Mouse (Mus musculus) neural tube, embryonic 11.5 days (tissue): ENCODE measurements around the gene Sec14l4. TPM values are rescaled to one million over a fixed set of nuclear protein-coding genes. Genes with fewer than 3 reads are reported as not detected.

Experiments used
- ATAC-seq: fragments of 200-750 bp; cut with Nextera tagmentation; 2 replicates; pipeline ENCODE4 v1.8.0; 2017; ENCODE audit warnings: moderate number of reproducible peaks, mild to moderate bottlenecking, moderate TSS enrichment, moderate library complexity; ENCODE audit not compliant: insufficient read depth, low FRiP score, low TSS enrichment
- DNase-seq: peaks from one replicate; pipeline ENCODE4 v3.0.0-alpha.2; 2015; ENCODE audit warnings: low spot score
- H3K27ac ChIP-seq: fragments of 300-500 bp; sonication (generic); 2 replicates; pipeline ENCODE4 v1.5.1; 2014; ENCODE audit warnings: low read depth, mild to moderate bottlenecking, low read length
- H3K27me3 ChIP-seq: fragments of 300-500 bp; sonication (generic); 2 replicates; pipeline ENCODE4 v1.6.1; 2014; ENCODE audit warnings: mild to moderate bottlenecking, low read length, mixed read lengths; ENCODE audit not compliant: control insufficient read depth, insufficient read depth
- H3K36me3 ChIP-seq: fragments of 300-500 bp; sonication (generic); 2 replicates; pipeline ENCODE4 v1.6.1; 2014; ENCODE audit warnings: mild to moderate bottlenecking, low read length, moderate library complexity, mixed read lengths; ENCODE audit not compliant: control insufficient read depth, insufficient read depth
- H3K4me1 ChIP-seq: fragments of 300-500 bp; sonication (generic); 2 replicates; pipeline ENCODE4 v1.6.1; 2014; ENCODE audit warnings: low read length, mixed read lengths; ENCODE audit not compliant: control insufficient read depth, insufficient read depth
- H3K4me2 ChIP-seq: fragments of 300-500 bp; sonication (generic); 2 replicates; pipeline ENCODE4 v1.6.1; 2014; ENCODE audit warnings: low read depth, mild to moderate bottlenecking, moderate library complexity
- H3K4me3 ChIP-seq: fragments of 300-500 bp; sonication (generic); 2 replicates; pipeline ENCODE4 v1.5.1; 2014; ENCODE audit warnings: low read depth, low read length
- H3K9ac ChIP-seq: fragments of 300-500 bp; sonication (generic); 2 replicates; pipeline ENCODE4 v1.6.1; 2014; ENCODE audit warnings: mild to moderate bottlenecking, low read length
- H3K9me3 ChIP-seq: fragments of 300-500 bp; sonication (generic); 2 replicates; pipeline ENCODE4 v1.6.1; 2016; ENCODE audit warnings: low read length; ENCODE audit not compliant: control insufficient read depth
- WGBS: fragments of 180-500 bp; shearing (Covaris S2); extraction: QIAGEN DNeasy Blood & Tissue Kit; methylation state at CpG from one replicate; pipeline ENCODE4 v1.1.7; 2014; 5-methylcytosine and 5-hydroxymethylcytosine counted together
- polyA plus RNA-seq: library from polyadenylated mRNA; unstranded; fragments of >200 nt; fragmentation: Nextera tagmentation; extraction: Ambion mirVana; gene quantifications from 2 replicates; pipeline ENCODE4 v1.2.1, GENCODE M21; 2014

The Sec14l4 gene
- polyA plus RNA-seq, 1 experiment from 2014 or later: not detected

- ATAC-seq: no peak
- Histone ChIP-seq H3K4me1 (no peaks in the 10 kb centered on the region), H3K4me3 (no peak overlapping the region), H3K27me3 (no peaks in the 10 kb centered on the region), H3K36me3 (no peaks in the 10 kb centered on the region), H3K27ac (no peak overlapping the region), H3K4me2 (no peak overlapping the region), H3K9ac (no peak overlapping the region), H3K9me3 (no peaks in the 10 kb centered on the region)
- WGBS: 21% methylated on average over 5 of the region's 5 CpGs
- peak; percentile 74 for DNase-seq
These were observed 22.3 kb downstream of the Sec14l4 start for GRCm38 (mm10) chr11:4053586-4053985.

GRCm38 (mm10) chr11:4060866-4061575 lies 29.8 kb downstream of the Sec14l4 start:
- Histone ChIP-seq H3K9me3 (no peaks in the 10 kb centered on the region), H3K27ac (no peak overlapping the region), H3K9ac (no peak overlapping the region), H3K27me3 (no peaks in the 10 kb centered on the region), H3K4me1 (no peaks in the 10 kb centered on the region), H3K36me3 (no peaks in the 10 kb centered on the region), H3K4me2 (no peak overlapping the region), H3K4me3 (no peak overlapping the region)
- ATAC-seq (no peak), DNase-seq (no peak)
- 83% methylated on average over 5 of the region's 5 CpGs for WGBS

GRCm38 (mm10) chr11:4062523-4062922 lies 31.3 kb downstream of the Sec14l4 start:
- Histone ChIP-seq H3K9me3 (no peaks in the 10 kb centered on the region), H3K4me3 (no peak overlapping the region), H3K4me2 (no peak overlapping the region), H3K27me3 (no peaks in the 10 kb centered on the region), H3K27ac (no peak overlapping the region), H3K36me3 (no peaks in the 10 kb centered on the region), H3K4me1 (no peaks in the 10 kb centered on the region), H3K9ac (no peak overlapping the region)
- ATAC-seq: no peak
- WGBS: 90% methylated on average over 4 of the region's 4 CpGs
- DNase-seq: no peak

- no peak overlapping the region for H3K9ac ChIP-seq
- no peak overlapping the region for H3K27ac ChIP-seq
- ATAC-seq (no peak), DNase-seq (no peak)
- H3K36me3 ChIP-seq: no peaks in the 10 kb centered on the region
- 70% methylated on average over 6 of the region's 6 CpGs for WGBS
- no peaks in the 10 kb centered on the region for H3K27me3 ChIP-seq
- no peaks in the 10 kb centered on the region for H3K9me3 ChIP-seq
- no peak overlapping the region for H3K4me3 ChIP-seq
- H3K4me2 ChIP-seq: no peak overlapping the region
- H3K4me1 ChIP-seq: no peaks in the 10 kb centered on the region
These were observed 31.7 kb downstream of the Sec14l4 start for GRCm38 (mm10) chr11:4062981-4063380.

- H3K27me3 ChIP-seq: no peaks in the 10 kb centered on the region
These were observed 33.4 kb downstream of the Sec14l4 start, which contains the start of gene Sec14l3 for GRCm38 (mm10) chr11:4064627-4065122. TSS of gene Sec14l3 (plus strand) at chr11:4064841.

GRCm38 (mm10) chr11:4069664-4070063 lies 38.4 kb downstream of the Sec14l4 start:
- no peak overlapping the region for H3K9ac ChIP-seq
- no peak overlapping the region for H3K4me3 ChIP-seq
- ATAC-seq (no peak), DNase-seq (no peak)
- no peak overlapping the region for H3K4me2 ChIP-seq
- no peaks in the 10 kb centered on the region for H3K4me1 ChIP-seq
- WGBS: 80% methylated on average over 1 of the region's 1 CpGs
- no peaks in the 10 kb centered on the region for H3K9me3 ChIP-seq
- H3K36me3 ChIP-seq: no peaks in the 10 kb centered on the region
- no peak overlapping the region for H3K27ac ChIP-seq
- H3K27me3 ChIP-seq: no peaks in the 10 kb centered on the region

More at GRCm38 (mm10) chr11:4064627-4065122, 33.4 kb downstream of the Sec14l4 start, which contains the start of gene Sec14l3:
- Histone ChIP-seq H3K4me2 (no peak within 1 kb of the TSS), H3K9me3 (no peaks in the 10 kb centered on the region), H3K27ac (no peak within 1 kb of the TSS), H3K9ac (no peak within 1 kb of the TSS), H3K4me3 (no peak within 1 kb of the TSS), H3K4me1 (no peaks in the 10 kb centered on the region), H3K36me3 (no peaks in the 10 kb centered on the region)
- WGBS: 81% methylated on average over 5 of the region's 5 CpGs
- DNase-seq (no peak), ATAC-seq (no peak)

- peak; percentile 65 for DNase-seq
- Histone ChIP-seq H3K4me3 (no peak overlapping the region), H3K27ac (no peak overlapping the region), H3K4me2 (no peak overlapping the region), H3K36me3 (no peaks in the 10 kb centered on the region), H3K9ac (no peak overlapping the region), H3K9me3 (no peaks in the 10 kb centered on the region), H3K4me1 (no peaks in the 10 kb centered on the region), H3K27me3 (no peaks in the 10 kb centered on the region)
- no peak for ATAC-seq
- 17% methylated on average over 8 of the region's 8 CpGs for WGBS
These were observed 45.4 kb downstream of the Sec14l4 start for GRCm38 (mm10) chr11:4076633-4077032.

GRCm38 (mm10) chr11:4078267-4078933 lies 47.1 kb downstream of the Sec14l4 start:
- ATAC-seq (no peak), DNase-seq (no peak)
- Histone ChIP-seq H3K9ac (no peak overlapping the region), H3K27me3 (no peaks in the 10 kb centered on the region), H3K4me3 (no peak overlapping the region), H3K27ac (no peak overlapping the region), H3K9me3 (no peaks in the 10 kb centered on the region), H3K4me1 (no peaks in the 10 kb centered on the region), H3K4me2 (no peak overlapping the region), H3K36me3 (no peaks in the 10 kb centered on the region)
- 89% methylated on average over 7 of the region's 7 CpGs for WGBS

- H3K9me3 ChIP-seq: no peaks in the 10 kb centered on the region
- H3K4me2 ChIP-seq: no peak overlapping the region
- DNase-seq: peak; percentile 68
- whole genome bisulfite sequencing: 12% methylated on average over 4 of the region's 4 CpGs
- no peak overlapping the region for H3K4me3 ChIP-seq
- no peaks in the 10 kb centered on the region for H3K27me3 ChIP-seq
- no peaks in the 10 kb centered on the region for H3K4me1 ChIP-seq
- ATAC-seq: no peak
- H3K9ac ChIP-seq: no peak overlapping the region
- H3K27ac ChIP-seq: no peak overlapping the region
- no peaks in the 10 kb centered on the region for H3K36me3 ChIP-seq
These were observed 49.0 kb downstream of the Sec14l4 start for GRCm38 (mm10) chr11:4080219-4080618.
